Mouse (Mus musculus): ENCODE measurements at regions not wholly inside any gene's neighbourhood (a gene's known extent, or its start where the extent isn't known, plus 50 kb on each side); places are given as distances from the start of the nearest gene placed in this dataset.

DNA sequence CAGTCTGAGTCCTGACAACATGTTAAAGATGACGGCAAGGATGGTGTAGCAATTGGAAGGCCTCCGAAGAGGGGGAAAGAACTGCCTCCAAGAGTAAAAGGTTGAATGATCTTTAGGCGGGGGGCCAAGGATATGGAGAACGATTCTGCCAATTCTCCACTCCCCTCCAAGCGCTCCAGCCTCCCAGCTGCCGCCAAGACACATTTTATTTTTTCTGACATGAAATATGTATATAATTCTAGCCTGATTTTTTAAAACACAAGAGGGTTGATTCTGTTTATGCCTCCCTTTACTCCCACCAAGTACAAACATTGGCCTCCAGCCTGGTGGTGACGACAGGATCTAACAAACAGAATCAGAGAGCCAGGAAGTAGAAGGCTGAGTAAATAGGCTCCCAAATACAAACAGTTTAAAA, 345.8 kb downstream of the Osr1 start:
- peak; percentile 44 for DNase-seq
- intact Hi-C loops (cut with DNase I; ENCODE audit: low total_unique reads), result no loop called here

GRCm38 (mm10) chr12:9918026-9918425, 348.1 kb downstream of the Osr1 start:
- no peak for DNase-seq
- intact Hi-C loops (cut with DNase I; ENCODE audit: low total_unique reads), result no loop called here

DNA sequence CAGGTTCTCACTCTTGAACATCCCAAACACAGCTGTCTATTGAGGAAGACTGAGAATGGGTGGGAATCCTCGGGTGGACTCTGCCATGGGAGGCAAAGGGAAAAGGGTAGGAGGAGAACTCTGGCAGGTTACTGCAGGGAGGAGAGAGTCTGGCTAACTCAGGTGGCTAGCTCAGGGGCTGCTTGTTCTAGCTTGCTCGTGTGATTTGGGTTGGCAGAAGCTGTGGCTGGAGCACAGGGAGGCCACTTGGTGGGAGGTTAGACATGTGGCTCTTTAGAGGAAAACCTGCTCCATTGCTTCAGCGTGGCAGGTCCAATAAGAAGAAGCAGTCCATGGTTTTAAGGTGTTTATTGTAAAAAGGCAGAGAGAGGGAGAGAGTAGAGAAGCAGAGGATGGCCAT, 349.1 kb downstream of the Osr1 start:
- DNase-seq, result no peak
- intact Hi-C loops (cut with DNase I; ENCODE audit: low total_unique reads), result no loop called here

- intact Hi-C loops (cut with DNase I; ENCODE audit: low total_unique reads), result no loop called here
- no peak for DNase-seq
These were observed 349.5 kb downstream of the Osr1 start for GRCm38 (mm10) chr12:9919433-9919832.

DNA sequence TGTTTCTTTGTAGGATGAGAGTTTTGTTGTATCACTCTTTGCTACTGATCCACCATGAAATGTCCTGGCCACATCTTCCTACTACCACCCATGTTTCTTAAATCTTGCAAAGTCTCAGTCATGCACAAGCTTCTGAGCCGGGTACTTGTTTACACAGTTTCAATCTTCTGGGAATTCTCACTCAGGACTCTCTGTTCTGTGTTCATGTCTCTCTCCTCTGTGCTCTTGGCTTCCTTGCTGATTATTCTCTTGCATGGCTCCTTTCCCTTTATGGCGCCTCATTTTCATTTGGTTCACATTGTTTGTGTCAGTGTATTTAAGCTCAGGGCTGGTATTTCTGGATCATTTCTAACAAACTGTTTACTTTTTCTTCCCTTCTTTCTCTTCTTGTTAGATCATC, 350.5 kb downstream of the Osr1 start:
- DNase-seq, result no peak
- intact Hi-C loops (cut with DNase I; ENCODE audit: low total_unique reads), result no loop called here

DNA sequence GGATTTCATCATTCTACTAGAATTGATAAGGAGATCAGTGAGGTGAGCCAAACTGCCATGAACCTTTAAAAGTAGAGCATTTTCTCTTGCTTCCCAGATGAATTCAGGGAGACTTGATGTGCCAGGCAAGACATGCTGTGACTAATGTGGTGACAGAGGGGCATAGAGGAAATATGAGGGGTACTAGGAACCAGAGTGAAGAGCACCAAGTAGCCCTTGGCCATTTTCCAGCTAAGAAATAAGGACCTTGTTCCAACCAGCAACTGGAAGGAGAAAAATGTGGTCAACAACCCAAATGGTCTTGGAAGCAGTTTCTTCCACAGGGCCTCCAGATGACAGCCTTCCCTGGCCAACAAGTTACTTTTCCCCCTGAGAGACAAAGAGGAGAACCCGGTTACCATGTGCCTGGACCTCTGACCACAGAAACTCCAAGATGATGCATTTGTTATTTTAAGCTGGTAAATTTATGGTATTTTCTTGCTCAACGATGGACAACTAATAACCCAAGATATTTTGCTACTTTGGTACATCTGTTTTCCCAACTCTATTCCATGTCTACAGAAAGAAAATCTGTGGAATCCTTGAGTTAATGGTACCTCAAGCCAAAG, 351.8 kb downstream of the Osr1 start:
- no peak for DNase-seq
- intact Hi-C loops (cut with DNase I; ENCODE audit: low total_unique reads), result no loop called here

GRCm38 (mm10) chr12:9924561-9924960, 354.6 kb downstream of the Osr1 start:
- no peak for DNase-seq
- intact Hi-C loops (cut with DNase I; ENCODE audit: low total_unique reads), result no loop called here

DNA sequence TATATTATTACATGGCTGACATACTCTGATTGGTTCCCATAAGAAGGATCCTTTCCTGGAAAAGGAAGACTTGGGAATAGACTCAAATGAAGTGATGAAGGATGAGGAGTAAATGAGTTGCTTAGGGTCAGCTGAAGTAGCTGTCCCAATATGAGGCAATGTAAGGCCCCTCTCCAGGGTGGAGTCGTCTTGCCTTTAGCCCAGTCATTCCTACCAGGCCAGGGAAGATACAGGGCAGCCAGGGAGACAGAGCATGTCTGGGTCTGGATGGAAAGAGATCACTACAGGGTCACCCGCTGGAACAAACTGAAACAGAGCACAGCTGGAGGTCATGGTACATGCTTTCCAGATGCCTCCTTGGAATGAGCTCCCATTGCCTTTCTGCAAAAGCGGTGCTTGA, 364.2 kb downstream of the Osr1 start:
- no peak for DNase-seq
- intact Hi-C loops (cut with DNase I; ENCODE audit: low total_unique reads), result no loop called here

GRCm38 (mm10) chr12:9941357-9941756, 371.4 kb downstream of the Osr1 start:
- intact Hi-C loops (cut with DNase I; ENCODE audit: low total_unique reads), result no loop called here
- DNase-seq, result no peak

- no peak for DNase-seq
- intact Hi-C loops (cut with DNase I; ENCODE audit: low total_unique reads), result no loop called here
These were observed 371.9 kb downstream of the Osr1 start for GRCm38 (mm10) chr12:9941823-9942222.

DNA sequence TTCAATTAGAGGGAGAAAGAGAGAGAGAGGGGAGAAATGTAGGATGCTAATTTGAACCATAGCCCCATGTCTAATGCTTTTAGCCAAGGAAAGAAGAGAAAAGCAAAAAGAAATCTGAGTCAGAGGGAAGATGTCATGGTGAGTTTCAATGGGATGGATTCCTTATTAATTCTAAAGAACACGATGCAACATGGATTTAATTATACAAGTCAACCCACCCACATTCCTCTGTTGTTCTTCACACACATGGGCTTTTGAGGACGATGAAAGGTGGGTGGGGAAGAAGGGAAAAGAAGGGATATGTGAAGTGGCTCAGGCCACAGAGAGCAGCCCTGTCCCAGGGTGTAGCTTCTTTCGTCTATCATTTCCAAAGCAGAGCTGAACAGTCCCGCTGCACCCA, 378.9 kb downstream of the Osr1 start:
- intact Hi-C loops (cut with DNase I; ENCODE audit: low total_unique reads), result no loop called here
- DNase-seq, result no peak

- intact Hi-C loops (cut with DNase I; ENCODE audit: low total_unique reads), result no loop called here
- DNase-seq, result no peak
These were observed 382.5 kb downstream of the Osr1 start for GRCm38 (mm10) chr12:9952372-9952771.

GRCm38 (mm10) chr12:9954178-9954888, 384.4 kb downstream of the Osr1 start:
- intact Hi-C loops (cut with DNase I; ENCODE audit: low total_unique reads), result no loop called here
- DNase-seq, result no peak

DNA sequence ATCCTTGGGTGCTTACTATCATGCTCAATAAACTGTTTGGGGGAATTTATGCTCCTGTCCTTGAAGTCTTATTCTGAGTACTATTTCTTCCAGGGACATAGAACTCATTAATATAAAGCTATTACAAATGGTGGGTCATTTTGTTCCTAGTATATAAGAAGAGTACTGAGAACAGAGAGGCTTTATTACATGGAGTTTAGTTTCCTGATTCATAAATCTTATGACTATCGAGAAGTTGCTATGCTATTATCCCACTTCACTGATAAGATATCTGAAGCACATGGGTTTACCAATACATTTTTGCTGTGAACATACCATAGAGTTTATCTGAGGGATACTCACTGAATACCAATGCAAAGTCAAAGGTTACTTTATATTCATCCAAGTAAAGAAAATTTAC, 399.5 kb downstream of the Osr1 start:
- intact Hi-C loops (cut with DNase I; ENCODE audit: low total_unique reads), result no loop called here
- no peak for DNase-seq

- no peak for DNase-seq
- intact Hi-C loops (cut with DNase I; ENCODE audit: low total_unique reads), result no loop called here
These were observed 399.0 kb upstream of the Nt5c1b start for GRCm38 (mm10) chr12:9970771-9971170.

DNA sequence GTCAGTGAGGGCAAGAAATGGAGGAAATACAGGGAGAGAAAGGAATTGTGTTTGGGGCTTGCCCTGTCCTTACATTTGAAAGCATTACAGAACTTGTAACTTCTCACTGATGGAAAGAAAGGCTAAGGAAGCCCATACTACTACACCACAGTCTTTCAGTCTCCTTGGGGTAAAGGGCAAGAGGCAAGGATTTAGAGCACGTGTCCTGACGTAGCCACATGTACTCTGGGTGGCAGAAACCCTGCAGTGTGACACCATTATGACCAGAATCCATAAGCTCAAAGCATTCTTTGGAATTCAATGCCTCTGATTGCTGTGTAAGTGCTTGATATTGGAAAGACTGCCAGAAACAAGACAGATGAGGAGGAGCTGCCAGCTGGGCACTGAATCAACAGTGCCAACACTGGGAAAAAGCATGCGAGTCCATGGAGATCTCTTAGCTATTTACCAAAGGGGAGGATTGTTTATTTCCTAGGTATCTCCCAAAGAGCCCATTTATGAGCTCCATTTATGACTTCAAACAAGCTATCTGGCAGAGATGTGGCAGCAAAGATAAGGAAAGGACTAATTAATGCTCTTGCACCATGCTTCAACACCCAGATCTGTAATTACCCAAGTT, 391.2 kb upstream of the Nt5c1b start:
- no peak for DNase-seq
- intact Hi-C loops (cut with DNase I; ENCODE audit: low total_unique reads), result no loop called here

- intact Hi-C loops (cut with DNase I; ENCODE audit: low total_unique reads), result no loop called here
- DNase-seq, result no peak
These were observed 390.7 kb upstream of the Nt5c1b start for GRCm38 (mm10) chr12:9979113-9979507.

DNA sequence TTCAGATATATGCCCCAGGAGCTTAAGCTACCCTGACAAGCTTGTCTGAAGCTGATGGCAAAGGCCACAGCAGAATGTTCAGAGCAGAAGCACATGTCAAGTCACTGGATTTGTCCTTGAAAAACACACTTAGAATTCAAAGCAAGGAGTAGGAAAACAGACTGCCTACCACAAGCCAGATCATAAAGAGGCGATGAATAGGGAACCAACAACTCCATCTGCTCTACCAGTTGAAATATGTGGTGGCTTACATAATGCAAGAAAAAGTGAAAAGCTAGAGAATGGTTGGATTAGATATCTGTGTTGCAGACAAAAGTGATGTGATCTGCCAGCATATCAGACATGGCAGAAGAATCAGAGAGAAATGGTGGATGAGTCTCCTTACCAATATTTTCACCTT, 378.5 kb upstream of the Nt5c1b start:
- no peak for DNase-seq
- intact Hi-C loops (cut with DNase I; ENCODE audit: low total_unique reads), result no loop called here

- intact Hi-C loops (cut with DNase I; ENCODE audit: low total_unique reads), result no loop called here
These were observed 374.1 kb upstream of the Nt5c1b start for GRCm38 (mm10) chr12:9995670-9996069.

GRCm38 (mm10) chr12:9996455-9997189, 373.2 kb upstream of the Nt5c1b start:
- intact Hi-C loops (cut with DNase I; ENCODE audit: low total_unique reads), result no loop called here
- no peak for DNase-seq

More at GRCm38 (mm10) chr12:9995670-9996069, 374.1 kb upstream of the Nt5c1b start:
- DNase-seq, result no peak

DNA sequence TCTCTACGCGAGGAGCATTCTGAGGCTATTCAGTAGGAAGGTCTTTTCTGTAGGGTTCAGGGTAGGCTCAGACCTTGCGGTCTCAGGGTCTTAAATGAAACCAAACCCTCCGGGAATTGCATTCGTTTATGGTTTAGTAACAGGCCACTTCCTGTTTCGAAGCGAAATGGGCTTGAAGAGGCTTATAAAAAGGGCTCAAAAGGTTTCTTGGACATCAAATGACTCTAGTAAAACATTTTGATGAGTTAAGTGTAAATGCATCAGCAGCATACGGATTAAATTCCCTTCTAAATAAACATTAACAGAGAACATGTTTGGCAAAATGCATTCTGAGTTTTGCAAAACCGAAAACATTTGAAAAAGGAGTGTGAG, 372.6 kb upstream of the Nt5c1b start:
- no peak for DNase-seq
- intact Hi-C loops (cut with DNase I; ENCODE audit: low total_unique reads), result no loop called here

All from gastrocnemius, postnatal 14 days (tissue).